12 mouse cellular contexts compared by ENCODE assay signal in genomic region chr9:67264896-67265295, GRCm38 (mm10).
DNase-seq lines count a peak whose midpoint lies in the region; ATAC-seq and TF ChIP-seq lines count a peak whose summit lies in the region.
"Had no signal": no experiment of that assay in that cellular context is flagged by ENCODE, and none has a peak within 500 bp of the region (broad histone marks: within the 10 kb centered on the region; RNA-seq: fewer than 3 reads in every experiment).

No protein-coding gene starts in this region.

- no peak for TF ChIP-seq CTCF in forebrain, postnatal 0 days (IDR thresholded peaks at IDR 0.05; ENCODE audit: low read depth)

- no peaks in the 10 kb centered on the region for H3K9me3 ChIP-seq in forebrain, postnatal 0 days (ENCODE audit: low read length)
- H3K9me3 ChIP-seq in forebrain, embryonic 15.5 days: no peaks in the 10 kb centered on the region
- H3K9me3 ChIP-seq in limb, embryonic 13.5 days: no peaks in the 10 kb centered on the region
- H3K9me3 ChIP-seq in limb, embryonic 10.5 days (replicated peaks): no peaks in the 10 kb centered on the region
- no peaks in the 10 kb centered on the region for H3K9me3 ChIP-seq in embryonic facial prominence, embryonic 15.5 days (replicated peaks)
- H3K9me3 ChIP-seq: midbrain, embryonic 12.5 days had no signal

- H3K9ac ChIP-seq in forebrain, postnatal 0 days: no peak overlapping the region
- H3K9ac ChIP-seq in forebrain, embryonic 15.5 days (replicated peaks): no peak overlapping the region
- no peak overlapping the region for H3K9ac ChIP-seq in limb, embryonic 13.5 days
- no peak overlapping the region for H3K9ac ChIP-seq in embryonic facial prominence, embryonic 15.5 days
- H3K9ac ChIP-seq: midbrain, embryonic 12.5 days had no signal

- H3K4me2 ChIP-seq in forebrain, postnatal 0 days (ENCODE audit: low read depth): no peak overlapping the region
- H3K4me2 ChIP-seq in forebrain, embryonic 15.5 days (replicated peaks): no peak overlapping the region
- 0 out of 2 replicates have a peak overlapping the region, but pooled peaks have one; percentile 14 for H3K4me2 ChIP-seq in limb, embryonic 13.5 days (replicated peaks)
- H3K4me2 ChIP-seq in embryonic facial prominence, embryonic 15.5 days (replicated peaks): no peak overlapping the region
- H3K4me2 ChIP-seq: midbrain, embryonic 12.5 days had no signal

- H3K27me3 ChIP-seq in forebrain, postnatal 0 days (ENCODE audit: insufficient read depth, low read length): no peaks in the 10 kb centered on the region
- no peaks in the 10 kb centered on the region for H3K27me3 ChIP-seq in forebrain, embryonic 15.5 days
- H3K27me3 ChIP-seq in limb, embryonic 13.5 days: no peaks in the 10 kb centered on the region
- H3K27me3 ChIP-seq in limb, embryonic 10.5 days (ENCODE audit: low read depth, poor library complexity, severe bottlenecking): no peaks in the 10 kb centered on the region
- no peaks in the 10 kb centered on the region for H3K27me3 ChIP-seq in embryonic facial prominence, embryonic 15.5 days
- H3K27me3 ChIP-seq: CH12.LX; midbrain, embryonic 12.5 days had no signal

- H3K36me3 ChIP-seq in forebrain, postnatal 0 days (ENCODE audit: insufficient read depth): no peaks in the 10 kb centered on the region; the same call in 1 of the 2 replicates
- H3K36me3 ChIP-seq in forebrain, embryonic 15.5 days: no peaks in the 10 kb centered on the region
- no peaks in the 10 kb centered on the region for H3K36me3 ChIP-seq in limb, embryonic 13.5 days
- H3K36me3 ChIP-seq in limb, embryonic 10.5 days: peaks cover 10% of the 10 kb centered on the region; the same call in 1 of the 2 replicates
- no peaks in the 10 kb centered on the region for H3K36me3 ChIP-seq in embryonic facial prominence, embryonic 15.5 days
- H3K36me3 ChIP-seq: midbrain, embryonic 12.5 days had no signal

- no peak overlapping the region for H3K27ac ChIP-seq in forebrain, postnatal 0 days (ENCODE audit: low read depth, low read length)
- no peak overlapping the region for H3K27ac ChIP-seq in forebrain, embryonic 15.5 days (replicated peaks)
- H3K27ac ChIP-seq in limb, embryonic 13.5 days: 0 out of 2 replicates have a peak overlapping the region, but pooled peaks have one; percentile 10
- H3K27ac ChIP-seq in limb, embryonic 10.5 days: no peak overlapping the region
- H3K27ac ChIP-seq in embryonic facial prominence, embryonic 15.5 days (replicated peaks): 0 out of 2 replicates have a peak overlapping the region, but pooled peaks have one; percentile 22
- H3K27ac ChIP-seq: midbrain, embryonic 12.5 days had no signal

- no peak overlapping the region for H3K4me3 ChIP-seq in forebrain, postnatal 0 days (ENCODE audit: low read depth, low read length)
- H3K4me3 ChIP-seq in forebrain, embryonic 15.5 days: no peak overlapping the region
- H3K4me3 ChIP-seq in limb, embryonic 13.5 days: no peak overlapping the region
- H3K4me3 ChIP-seq in limb, embryonic 10.5 days: no peak overlapping the region
- H3K4me3 ChIP-seq in embryonic facial prominence, embryonic 15.5 days (replicated peaks): no peak overlapping the region
- H3K4me3 ChIP-seq: midbrain, embryonic 12.5 days had no signal

- DNase-seq in forebrain, postnatal 0 days: peak; percentile 39
- no peak for DNase-seq in limb, embryonic 10.5 days (ENCODE audit: low spot score)
- DNase-seq in lung, postnatal 36 days: peak; percentile 64
- DNase-seq in layer of hippocampus, adult 9-11 months: no peak
- no peak for DNase-seq in left cerebral cortex, adult 9 months (ENCODE audit: low spot score in 2 of 2)
- DNase-seq: embryo, embryonic 11 days; gastrocnemius, postnatal 14 days had no signal

- no peaks in the 10 kb centered on the region for H3K4me1 ChIP-seq in forebrain, postnatal 0 days (ENCODE audit: insufficient read depth)
- H3K4me1 ChIP-seq in forebrain, embryonic 15.5 days: peaks cover 19% of the 10 kb centered on the region
- H3K4me1 ChIP-seq in limb, embryonic 13.5 days: peaks cover 75% of the 10 kb centered on the region
- H3K4me1 ChIP-seq in limb, embryonic 10.5 days: peaks cover 27% of the 10 kb centered on the region
- peaks cover 51% of the 10 kb centered on the region for H3K4me1 ChIP-seq in embryonic facial prominence, embryonic 15.5 days

- ATAC-seq in forebrain, postnatal 0 days: no peak
- no peak for ATAC-seq in forebrain, embryonic 15.5 days (replicated peaks)
- no peak for ATAC-seq in limb, embryonic 13.5 days (ENCODE audit: low FRiP score, low read depth)
- ATAC-seq in embryonic facial prominence, embryonic 15.5 days (ENCODE audit: insufficient number of reproducible peaks, low FRiP score, low TSS enrichment, low read depth): no peak

- 34% methylated on average over 2 of the region's 2 CpGs for WGBS in forebrain, postnatal 0 days
- 41% methylated on average over 2 of the region's 2 CpGs for WGBS in forebrain, embryonic 15.5 days
- 55% methylated on average over 2 of the region's 2 CpGs for WGBS in limb, embryonic 13.5 days
- 82% methylated on average over 2 of the region's 2 CpGs for WGBS in limb, embryonic 10.5 days
- 41% methylated on average over 2 of the region's 2 CpGs for WGBS in embryonic facial prominence, embryonic 15.5 days

Comparison
In these comparisons a context has a peak if more than half of its experiments do, and no peak if none do; other contexts are left out.
1. H3K27ac ChIP-seq: peak in limb, embryonic 13.5 days (single experiment) and embryonic facial prominence, embryonic 15.5 days (single experiment); none in forebrain, postnatal 0 days (single experiment), forebrain, embryonic 15.5 days (single experiment) and limb, embryonic 10.5 days (single experiment).
2. DNase-seq: peak in forebrain, postnatal 0 days (single experiment) and lung, postnatal 36 days (single experiment); none in limb, embryonic 10.5 days (single experiment), layer of hippocampus, adult 9-11 months (single experiment) and left cerebral cortex, adult 9 months (0 of 2).